Mouse (Mus musculus) liver, embryonic 14.5 days (tissue): ENCODE data around the gene Tfeb.
A peak's percentile ranks its signal among the peaks of the same experiment; 100 is the strongest.

Source experiments
- CTCF ChIP-seq: IDR thresholded peaks from 2 replicates; pipeline ENCODE4 v1.5.1; 2016; ENCODE audit warnings: antibody characterized with exemption, low read depth, control low read depth
- EP300 ChIP-seq: IDR thresholded peaks from 2 replicates; pipeline ENCODE4 v1.6.1; 2016; ENCODE audit warnings: antibody characterized with exemption, low read depth

DNA sequence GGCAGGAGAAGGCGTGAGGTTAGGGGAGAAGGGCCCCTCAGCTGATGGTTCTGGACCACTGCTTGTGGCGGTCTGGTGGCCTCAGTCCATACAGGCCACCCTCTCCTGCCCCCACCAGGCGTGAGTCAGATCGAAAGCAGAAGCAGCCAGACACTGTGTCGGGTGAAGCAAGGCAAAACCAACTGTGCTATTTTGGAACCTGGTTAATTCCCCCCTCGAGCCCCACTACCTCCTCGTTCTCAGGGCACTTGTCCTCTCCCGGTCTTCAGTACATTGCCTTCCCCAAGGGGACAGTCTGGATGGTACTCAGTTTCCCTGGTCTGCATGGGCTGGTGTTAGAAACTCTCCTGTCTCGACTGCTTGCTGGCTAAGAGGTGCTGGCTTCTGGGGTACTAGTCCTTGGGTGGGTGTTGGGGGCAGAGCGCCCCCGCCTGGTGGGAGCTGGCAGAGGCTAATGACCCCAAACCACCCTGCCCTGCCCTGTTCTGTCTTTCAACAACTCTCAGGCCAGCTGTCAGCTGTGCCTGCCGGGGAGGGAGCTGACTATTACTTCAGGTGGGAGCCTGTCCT, 32.0 kb downstream of the Tfeb start:
- TF ChIP-seq CTCF (peak; percentile 65), EP300 (no peak)
